31 mouse cellular contexts compared by ENCODE assay signal in the genomic region with DNA sequence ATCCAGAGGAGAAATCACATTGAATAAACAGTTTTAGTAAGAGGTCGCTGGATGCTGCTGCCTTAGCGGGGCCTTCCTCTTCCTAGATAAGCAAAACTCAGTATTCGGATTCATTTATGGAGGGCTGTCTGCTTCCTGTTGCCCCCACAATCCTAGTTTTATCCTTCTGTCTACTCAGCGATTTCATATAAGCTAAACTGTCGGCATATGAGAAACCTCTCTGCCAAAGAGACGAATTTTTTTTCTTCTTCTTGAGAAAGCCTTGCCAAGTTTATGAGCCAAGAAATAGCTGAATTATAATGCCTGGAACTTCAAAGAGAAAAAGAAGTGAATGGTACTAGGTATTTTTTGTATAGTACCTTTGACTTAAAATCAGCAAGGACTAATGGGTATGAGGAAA.
DNase-seq lines count a peak whose midpoint lies in the region; ATAC-seq and TF ChIP-seq lines count a peak whose summit lies in the region.
"Had no signal": no experiment of that assay in that cellular context is flagged by ENCODE, and none has a peak within 500 bp of the region (broad histone marks: within the 10 kb centered on the region; RNA-seq: fewer than 3 reads in every experiment).

No protein-coding gene starts in this region.

- TF ChIP-seq POLR2A in brain, embryonic 14.5 days (IDR thresholded peaks at IDR 0.05; ENCODE audit: borderline replicate concordance, extremely low read depth, insufficient read depth, insufficient read length, poor library complexity, severe bottlenecking), result no peak

- in situ Hi-C loops in ES-E14 (cut with MboI; ENCODE audit: low sequenced_read_pairs in 2 of 2, unreplicated experiment in 2 of 2), result no loop called here

- H3K4me3 ChIP-seq in forebrain, embryonic 15.5 days, result no peak overlapping the region
- no peak overlapping the region for H3K4me3 ChIP-seq in forebrain, embryonic 11.5 days (ENCODE audit: low read depth, low read length)
- H3K4me3 ChIP-seq in ES-E14 (ENCODE audit: insufficient read depth in 1 of 2, low read depth in 1 of 2, low read length in 2 of 2, poor library complexity in 1 of 2, severe bottlenecking in 1 of 2), result no peak overlapping the region
- H3K4me3 ChIP-seq in stomach, embryonic 14.5 days (ENCODE audit: low read depth, low read length), result no peak overlapping the region
- H3K4me3 ChIP-seq: embryonic facial prominence, embryonic 12.5 days; heart, embryonic 10.5 days; heart, embryonic 15.5 days; hindbrain, embryonic 12.5 days; layer of hippocampus, adult 2 months; liver, embryonic 12.5 days; midbrain, embryonic 13.5 days; neural tube, embryonic 13.5 days had no signal

- peaks cover 7% of the 10 kb centered on the region; the same call in 1 of the 2 replicates for H3K4me1 ChIP-seq in forebrain, embryonic 15.5 days
- no peaks in the 10 kb centered on the region for H3K4me1 ChIP-seq in forebrain, embryonic 11.5 days (replicated peaks; ENCODE audit: control insufficient read depth, insufficient read depth, low read length)
- no peaks in the 10 kb centered on the region for H3K4me1 ChIP-seq in ES-E14 (ENCODE audit: control insufficient read depth in 2 of 2, insufficient read depth in 2 of 2, low read length in 2 of 2, poor library complexity in 1 of 2)
- no peaks in the 10 kb centered on the region for H3K4me1 ChIP-seq in stomach, embryonic 14.5 days (ENCODE audit: control insufficient read depth, insufficient read depth, low read length)
- H3K4me1 ChIP-seq: heart, embryonic 15.5 days; hindbrain, embryonic 12.5 days; liver, embryonic 12.5 days; midbrain, embryonic 13.5 days; neural tube, embryonic 13.5 days had no signal

- no peaks in the 10 kb centered on the region for H3K9me3 ChIP-seq in forebrain, embryonic 15.5 days
- no peaks in the 10 kb centered on the region; the same call in 1 of the 2 replicates for H3K9me3 ChIP-seq in forebrain, embryonic 11.5 days (ENCODE audit: control insufficient read depth, low read length)
- H3K9me3 ChIP-seq in ES-E14 (ENCODE audit: control insufficient read depth, insufficient read depth, low read depth, low read length), result no peaks in the 10 kb centered on the region
- H3K9me3 ChIP-seq in stomach, embryonic 14.5 days (ENCODE audit: control insufficient read depth, low read depth, low read length), result peaks cover 2% of the 10 kb centered on the region; the same call in 1 of the 2 replicates
- H3K9me3 ChIP-seq: heart, embryonic 10.5 days; heart, embryonic 15.5 days; hindbrain, embryonic 12.5 days; liver, embryonic 12.5 days; midbrain, embryonic 13.5 days had no signal

- no peak for TF ChIP-seq CTCF in brain, embryonic 14.5 days (IDR thresholded peaks at IDR 0.05; ENCODE audit: borderline replicate concordance, extremely low read depth, insufficient read depth, insufficient read length)

- no peak overlapping the region for H3K9ac ChIP-seq in forebrain, embryonic 15.5 days (replicated peaks)
- no peak overlapping the region for H3K9ac ChIP-seq in forebrain, embryonic 11.5 days (ENCODE audit: low read length)
- H3K9ac ChIP-seq in ES-E14 (ENCODE audit: insufficient read depth, low read depth, low read length, poor library complexity, severe bottlenecking), result no peak overlapping the region
- H3K9ac ChIP-seq in stomach, embryonic 14.5 days (replicated peaks; ENCODE audit: low read depth, low read length), result no peak overlapping the region
- H3K9ac ChIP-seq: embryonic facial prominence, embryonic 12.5 days; heart, embryonic 15.5 days; hindbrain, embryonic 12.5 days; liver, embryonic 12.5 days; liver, postnatal 0 days; midbrain, embryonic 13.5 days; neural tube, embryonic 13.5 days had no signal

- ATAC-seq in forebrain, embryonic 15.5 days (replicated peaks), result peak; percentile 19; the same call in 1 of the 2 replicates
- no peak for ATAC-seq in forebrain, embryonic 11.5 days (replicated peaks; ENCODE audit: low FRiP score)
- ATAC-seq in stomach, embryonic 14.5 days (ENCODE audit: insufficient number of reproducible peaks, insufficient read depth, low FRiP score, low read depth), result no peak
- ATAC-seq: CD4-positive, CD25-positive, alpha-beta regulatory T cell, adult 4 months; hindbrain, postnatal 0 days; liver, embryonic 12.5 days; liver, postnatal 0 days; midbrain, embryonic 13.5 days had no signal

- H3K27me3 ChIP-seq in forebrain, embryonic 15.5 days, result no peaks in the 10 kb centered on the region
- no peaks in the 10 kb centered on the region for H3K27me3 ChIP-seq in forebrain, embryonic 11.5 days (ENCODE audit: control insufficient read depth, insufficient read depth, low read length)
- H3K27me3 ChIP-seq in stomach, embryonic 14.5 days (ENCODE audit: control insufficient read depth, insufficient read depth, low read length), result no peaks in the 10 kb centered on the region
- H3K27me3 ChIP-seq: embryonic facial prominence, embryonic 12.5 days; heart, embryonic 15.5 days; hindbrain, embryonic 12.5 days; liver, embryonic 12.5 days; midbrain, embryonic 13.5 days; neural tube, embryonic 13.5 days had no signal

- H3K36me3 ChIP-seq in forebrain, embryonic 15.5 days, result no peaks in the 10 kb centered on the region
- H3K36me3 ChIP-seq in forebrain, embryonic 11.5 days (ENCODE audit: control insufficient read depth, insufficient read depth, low read length), result no peaks in the 10 kb centered on the region
- no peaks in the 10 kb centered on the region for H3K36me3 ChIP-seq in ES-E14 (ENCODE audit: control insufficient read depth, insufficient read depth, low read length, poor library complexity, severe bottlenecking)
- no peaks in the 10 kb centered on the region for H3K36me3 ChIP-seq in stomach, embryonic 14.5 days (ENCODE audit: control insufficient read depth, insufficient read depth, low read length)
- H3K36me3 ChIP-seq: embryonic facial prominence, embryonic 12.5 days; heart, embryonic 10.5 days; heart, embryonic 15.5 days; hindbrain, embryonic 12.5 days; liver, embryonic 12.5 days; midbrain, embryonic 13.5 days; neural tube, embryonic 13.5 days had no signal

- DNase-seq in forebrain, embryonic 11.5 days (ENCODE audit: low spot score), result no peak
- no peak for DNase-seq in ES-E14 (ENCODE audit: low read depth, low spot score)
- DNase-seq in brain, embryonic 14.5 days (ENCODE audit: low read depth), result peak; percentile 62
- DNase-seq in kidney, postnatal 10 days, result no peak
- DNase-seq in gastrocnemius, postnatal 4 days (ENCODE audit: low spot score in 2 of 2), result no peak
- DNase-seq: adrenal gland, postnatal 25 days; cerebellum, adult 8-10 months; cerebellum, postnatal 25 days; gastrocnemius, postnatal 10 days; heart, postnatal 36 days; kidney, adult 11 months; kidney, postnatal 36 days; left cerebral cortex, postnatal 4 days; liver, postnatal 0 days; lung, postnatal 10 days; right cerebral cortex, postnatal 14 days; thymus, adult 2 months; thymus, postnatal 36 days had no signal

- H3K27ac ChIP-seq in forebrain, embryonic 15.5 days (replicated peaks), result peak overlapping the region; percentile 46; the same call in 1 of the 2 replicates
- H3K27ac ChIP-seq in forebrain, embryonic 11.5 days (ENCODE audit: low read depth, low read length), result no peak overlapping the region
- H3K27ac ChIP-seq in ES-E14 (ENCODE audit: insufficient read depth, low read depth, low read length, poor library complexity, severe bottlenecking), result no peak overlapping the region
- H3K27ac ChIP-seq in stomach, embryonic 14.5 days (ENCODE audit: low read length), result 0 out of 2 replicates have a peak overlapping the region, but pooled peaks have one; percentile 33
- H3K27ac ChIP-seq: embryonic facial prominence, embryonic 12.5 days; heart, embryonic 10.5 days; heart, embryonic 15.5 days; hindbrain, embryonic 12.5 days; hindbrain, postnatal 0 days; layer of hippocampus, adult 2 months; liver, embryonic 12.5 days; macrophage; midbrain, embryonic 13.5 days; neural tube, embryonic 13.5 days had no signal

- no peak overlapping the region for H3K4me2 ChIP-seq in forebrain, embryonic 15.5 days (replicated peaks)
- no peak overlapping the region for H3K4me2 ChIP-seq in forebrain, embryonic 11.5 days (ENCODE audit: low read depth, low read length, severe bottlenecking)
- H3K4me2 ChIP-seq in stomach, embryonic 14.5 days (replicated peaks; ENCODE audit: low read depth, low read length), result peak overlapping the region; percentile 23; the same call in 1 of the 2 replicates
- H3K4me2 ChIP-seq: embryonic facial prominence, embryonic 12.5 days; heart, embryonic 15.5 days; hindbrain, embryonic 12.5 days; liver, embryonic 12.5 days; midbrain, embryonic 13.5 days; neural tube, embryonic 13.5 days had no signal

- 61% methylated on average over 6 of the region's 6 CpGs for WGBS in forebrain, embryonic 15.5 days
- WGBS in forebrain, embryonic 11.5 days, result 84% methylated on average over 6 of the region's 6 CpGs
- WGBS in stomach, embryonic 14.5 days, result 28% methylated on average over 6 of the region's 6 CpGs

TF ChIP-seq in ES-E14, 5 proteins besides CTCF, POLR2A, EP300 and RAD21:
- TF ChIP-seq MAFK (IDR thresholded peaks at IDR 0.05; ENCODE audit: insufficient read depth, low read depth, low read length) (0 out of 2 replicates have a peak, but pooled peaks have one; percentile 9), HCFC1 (IDR thresholded peaks at IDR 0.05; ENCODE audit: borderline replicate concordance, insufficient read depth, low read length) (no peak)
TF ChIP-seq in ES-E14: peak in this region for 1.

Comparison
In these comparisons a context has a peak if more than half of its experiments do, and no peak if none do; other contexts are left out.
1. H3K27ac ChIP-seq: peak in forebrain, embryonic 15.5 days (single experiment) and stomach, embryonic 14.5 days (single experiment); none in forebrain, embryonic 11.5 days (single experiment) and ES-E14 (single experiment).